Mouse (Mus musculus): Measurements from ENCODE around the gene Zc3h10. TPM values are rescaled to one million over a fixed set of nuclear protein-coding genes. Genes with fewer than 3 reads are reported as not detected.
"Not testable (repeated sequence)": the region's sequence is repeated elsewhere in the genome, so short reads cannot be mapped to it uniquely, and the experiment has no call there.

The Zc3h10 gene
- polyA plus RNA-seq, 1 experiment = 18.7 TPM

DNA sequence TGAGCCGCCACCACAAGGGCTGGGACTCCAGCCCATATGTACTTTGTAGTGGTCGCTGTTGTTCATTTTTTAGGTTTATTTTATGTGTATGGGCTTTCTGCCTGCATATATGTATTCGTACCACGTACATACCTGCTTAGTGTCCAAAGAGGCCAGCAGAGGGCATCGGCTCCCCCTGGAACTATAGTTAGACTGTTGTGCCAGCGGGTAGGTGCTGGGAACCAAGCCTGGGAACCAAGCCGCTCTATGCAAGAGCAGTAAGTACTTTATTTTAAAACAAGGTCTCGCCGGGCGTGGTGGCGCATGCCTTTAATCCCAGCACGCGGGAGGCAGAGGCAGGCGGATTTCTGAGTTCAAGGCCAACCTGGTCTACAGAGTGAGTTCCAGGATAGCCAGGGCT, 41.6 kb downstream of the Zc3h10 start:
- 96% methylated on average over 14 of the region's 14 CpGs for WGBS
- no peak for DNase-seq
- Histone ChIP-seq H3K4me1 (ENCODE audit: control insufficient read depth, insufficient read depth, low read length) (peaks cover 4% of the 10 kb centered on the region; the same call in 1 of the 2 replicates), H3K4me3 (replicated peaks; ENCODE audit: insufficient read depth, low read depth, low read length) (no peak overlapping the region), H3K27me3 (ENCODE audit: control insufficient read depth, insufficient read depth, low read length) (no peaks in the 10 kb centered on the region), H3K27ac (ENCODE audit: insufficient read depth, low read length) (no peak overlapping the region)
- TF ChIP-seq POLR2A (IDR thresholded peaks at IDR 0.05; ENCODE audit: borderline replicate concordance, insufficient read depth, low read length) (no peak), CTCF (IDR thresholded peaks at IDR 0.05; ENCODE audit: borderline replicate concordance, insufficient read depth, low read depth, low read length) (no peak)

DNA sequence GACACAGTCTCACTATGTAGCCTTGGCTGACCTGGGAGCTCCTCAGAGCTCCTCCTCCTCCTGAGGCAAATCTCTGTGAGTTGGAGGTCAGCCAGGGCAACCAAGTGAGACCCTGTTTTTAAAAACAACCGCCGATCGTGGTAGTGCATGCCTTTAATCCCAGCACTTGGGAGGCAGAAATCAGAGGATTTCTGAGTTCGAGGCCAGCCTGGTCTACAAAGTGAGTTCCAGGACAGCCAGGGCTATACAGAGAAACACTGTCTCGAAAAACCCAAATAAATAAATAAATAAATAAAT, 42.3 kb downstream of the Zc3h10 start:
- not testable (repeated sequence) for H3K27ac ChIP-seq (ENCODE audit: insufficient read depth, low read length)

DNA sequence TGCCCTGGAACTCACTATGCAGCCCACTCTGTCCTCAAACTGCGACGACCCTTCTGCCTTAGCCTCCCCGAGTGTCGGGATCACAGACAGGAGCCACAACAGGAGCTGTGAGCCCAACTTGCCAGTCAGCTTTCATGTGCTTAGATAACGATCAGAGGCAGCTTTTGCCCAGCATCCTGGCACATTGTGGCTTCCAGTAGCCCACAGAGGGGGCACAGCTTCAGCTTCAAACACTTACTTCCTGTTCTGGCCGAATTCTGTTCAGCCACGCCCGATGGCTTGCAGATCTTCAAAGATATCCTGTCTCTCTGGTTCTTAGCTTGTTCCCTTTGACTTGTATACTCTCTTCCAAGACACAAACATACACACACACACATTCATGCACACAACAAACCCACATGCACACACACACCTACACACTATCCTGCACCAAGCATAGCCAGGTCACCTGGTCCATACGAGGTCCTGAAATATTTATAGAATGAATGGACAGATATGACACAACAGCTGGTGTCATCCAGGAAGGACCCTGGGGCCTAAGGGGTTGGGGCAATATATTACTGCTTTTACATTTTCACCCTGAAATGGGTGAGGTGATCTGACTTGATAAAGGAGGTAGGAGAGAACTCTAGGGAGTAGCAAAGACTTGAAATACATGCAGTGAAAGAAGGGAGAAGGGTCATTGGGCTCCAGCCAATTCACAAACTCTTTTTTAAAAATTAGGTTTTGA, 42.8 kb downstream of the Zc3h10 start:
- no peak overlapping the region for H3K27ac ChIP-seq (ENCODE audit: insufficient read depth, low read length)
- no peak for TF ChIP-seq POLR2A (IDR thresholded peaks at IDR 0.05; ENCODE audit: borderline replicate concordance, insufficient read depth, low read length)
- no peak for TF ChIP-seq CTCF (IDR thresholded peaks at IDR 0.05; ENCODE audit: borderline replicate concordance, insufficient read depth, low read depth, low read length)

More for the DNA sequence above, 42.3 kb downstream of the Zc3h10 start:
- not testable (repeated sequence) for DNase-seq; H3K4me1 ChIP-seq (ENCODE audit: control insufficient read depth, insufficient read depth, low read length); H3K27me3 ChIP-seq (ENCODE audit: control insufficient read depth, insufficient read depth, low read length); H3K4me3 ChIP-seq (replicated peaks; ENCODE audit: insufficient read depth, low read depth, low read length)
- 84% methylated on average over 5 of the region's 5 CpGs for WGBS

GRCm38 (mm10) chr10:128504012-128504411, 43.6 kb downstream of the Zc3h10 start:
- no peak overlapping the region for H3K27ac ChIP-seq (ENCODE audit: insufficient read depth, low read length)
- DNase-seq = no peak
- no peaks in the 10 kb centered on the region for H3K27me3 ChIP-seq (ENCODE audit: control insufficient read depth, insufficient read depth, low read length)
- H3K4me3 ChIP-seq (replicated peaks; ENCODE audit: insufficient read depth, low read depth, low read length) = no peak overlapping the region
- TF ChIP-seq CTCF (IDR thresholded peaks at IDR 0.05; ENCODE audit: borderline replicate concordance, insufficient read depth, low read depth, low read length) (no peak), POLR2A (IDR thresholded peaks at IDR 0.05; ENCODE audit: borderline replicate concordance, insufficient read depth, low read length) (no peak)
- 89% methylated on average over 3 of the region's 3 CpGs for WGBS
- peaks cover 4% of the 10 kb centered on the region; the same call in 1 of the 2 replicates for H3K4me1 ChIP-seq (ENCODE audit: control insufficient read depth, insufficient read depth, low read length)

More for the DNA sequence above, 42.8 kb downstream of the Zc3h10 start:
- no peaks in the 10 kb centered on the region for H3K27me3 ChIP-seq (ENCODE audit: control insufficient read depth, insufficient read depth, low read length)
- no peak overlapping the region for H3K4me3 ChIP-seq (replicated peaks; ENCODE audit: insufficient read depth, low read depth, low read length)
- DNase-seq = no peak
- H3K4me1 ChIP-seq (ENCODE audit: control insufficient read depth, insufficient read depth, low read length) = peaks cover 4% of the 10 kb centered on the region; the same call in 1 of the 2 replicates
- WGBS = 70% methylated on average over 9 of the region's 9 CpGs

DNA sequence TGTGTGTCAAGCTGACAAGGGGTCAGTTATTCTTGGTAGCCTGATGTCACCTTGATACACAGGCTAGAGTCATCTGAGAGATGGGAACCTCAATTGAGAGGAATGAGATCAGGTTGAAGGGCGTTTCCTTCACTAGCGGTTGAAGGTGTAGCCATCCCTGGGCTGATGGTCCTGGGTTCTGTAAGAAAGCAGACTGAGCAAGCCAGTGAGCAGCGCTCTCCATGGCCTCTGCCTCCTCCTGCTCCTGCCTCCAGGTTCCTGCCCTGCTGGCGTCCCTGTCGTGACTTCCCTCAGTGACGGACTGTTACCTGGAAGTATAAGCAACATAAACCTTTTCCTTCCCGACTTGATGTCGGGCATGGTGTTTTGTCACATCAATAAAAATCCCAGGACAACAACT, 44.0 kb downstream of the Zc3h10 start:
- no peaks in the 10 kb centered on the region for H3K27me3 ChIP-seq (ENCODE audit: control insufficient read depth, insufficient read depth, low read length)
- no peak for DNase-seq
- TF ChIP-seq CTCF (IDR thresholded peaks at IDR 0.05; ENCODE audit: borderline replicate concordance, insufficient read depth, low read depth, low read length) (no peak), POLR2A (IDR thresholded peaks at IDR 0.05; ENCODE audit: borderline replicate concordance, insufficient read depth, low read length) (no peak)
- peaks cover 4% of the 10 kb centered on the region; the same call in 1 of the 2 replicates for H3K4me1 ChIP-seq (ENCODE audit: control insufficient read depth, insufficient read depth, low read length)
- no peak overlapping the region for H3K27ac ChIP-seq (ENCODE audit: insufficient read depth, low read length)
- 85% methylated on average over 8 of the region's 8 CpGs for WGBS
- no peak overlapping the region for H3K4me3 ChIP-seq (replicated peaks; ENCODE audit: insufficient read depth, low read depth, low read length)

- Histone ChIP-seq H3K27ac (ENCODE audit: insufficient read depth, low read length) (no peak overlapping the region), H3K4me1 (ENCODE audit: control insufficient read depth, insufficient read depth, low read length) (peaks cover 4% of the 10 kb centered on the region; the same call in 1 of the 2 replicates), H3K27me3 (ENCODE audit: control insufficient read depth, insufficient read depth, low read length) (no peaks in the 10 kb centered on the region), H3K4me3 (replicated peaks; ENCODE audit: insufficient read depth, low read depth, low read length) (no peak overlapping the region)
- 81% methylated on average over 5 of the region's 5 CpGs for WGBS
- TF ChIP-seq POLR2A (IDR thresholded peaks at IDR 0.05; ENCODE audit: borderline replicate concordance, insufficient read depth, low read length) (no peak), CTCF (IDR thresholded peaks at IDR 0.05; ENCODE audit: borderline replicate concordance, insufficient read depth, low read depth, low read length) (no peak)
- no peak for DNase-seq
These were observed 45.2 kb downstream of the Zc3h10 start for GRCm38 (mm10) chr10:128502341-128502740.

GRCm38 (mm10) chr10:128499116-128499671, 48.4 kb downstream of the Zc3h10 start:
- peak overlapping the region; percentile 87 for H3K27ac ChIP-seq (ENCODE audit: insufficient read depth, low read length)
- TF ChIP-seq CTCF (IDR thresholded peaks at IDR 0.05; ENCODE audit: borderline replicate concordance, insufficient read depth, low read depth, low read length) (no peak), POLR2A (IDR thresholded peaks at IDR 0.05; ENCODE audit: borderline replicate concordance, insufficient read depth, low read length) (peak; percentile 27; the same call in 1 of the 2 replicates)
- peaks cover 4% of the 10 kb centered on the region for H3K4me1 ChIP-seq (ENCODE audit: control insufficient read depth, insufficient read depth, low read length)
- DNase-seq = peak; percentile 73 to 80
- no peaks in the 10 kb centered on the region for H3K27me3 ChIP-seq (ENCODE audit: control insufficient read depth, insufficient read depth, low read length)
- WGBS = under 1% methylated on average over 21 of the region's 21 CpGs
- peak overlapping the region; percentile 84 for H3K4me3 ChIP-seq (replicated peaks; ENCODE audit: insufficient read depth, low read depth, low read length)

- DNase-seq = peak; percentile 96 to 99
- Histone ChIP-seq H3K4me1 (ENCODE audit: control insufficient read depth, insufficient read depth, low read length) (peaks cover 4% of the 10 kb centered on the region), H3K27ac (ENCODE audit: insufficient read depth, low read length) (peak within 1 kb of the TSS; percentile 87), H3K27me3 (ENCODE audit: control insufficient read depth, insufficient read depth, low read length) (no peaks in the 10 kb centered on the region), H3K4me3 (replicated peaks; ENCODE audit: insufficient read depth, low read depth, low read length) (peak within 1 kb of the TSS; percentile 84)
- whole genome bisulfite sequencing = under 1% methylated on average over 27 of the region's 27 CpGs
- TF ChIP-seq CTCF (IDR thresholded peaks at IDR 0.05; ENCODE audit: borderline replicate concordance, insufficient read depth, low read depth, low read length) (no peak), POLR2A (IDR thresholded peaks at IDR 0.05; ENCODE audit: borderline replicate concordance, insufficient read depth, low read length) (no peak)
These were observed 49.0 kb downstream of the Zc3h10 start, which contains the start of gene Myl6b for GRCm38 (mm10) chr10:128498590-128498989. Myl6b (minus strand) TSS chr10:128498685.

Measured in cerebellum, adult 2 months (tissue).